Mouse (Mus musculus) G1E (cell line): ENCODE results near the gene Ddx58.

ENCODE experiments used
- CTCF ChIP-seq: IDR thresholded peaks from 2 replicates; pipeline ENCODE4 v1.5.1; 2012; ENCODE audit warnings: low read depth, low read length, inconsistent platforms, mixed read lengths
- GATA1 ChIP-seq: IDR thresholded peaks from 2 replicates; pipeline ENCODE4 v1.6.1; 2012; ENCODE audit warnings: borderline replicate concordance, low read length, inconsistent platforms, mixed read lengths
- POLR2AphosphoS5 ChIP-seq: IDR thresholded peaks from 2 replicates; pipeline ENCODE4 v1.6.1; 2012; ENCODE audit warnings: low read depth, low read length, inconsistent platforms; ENCODE audit not compliant: insufficient replicate concordance
- TAL1 ChIP-seq: conservative IDR thresholded peaks from 2 replicates; pipeline ENCODE4 v1.6.1; 2012; ENCODE audit warnings: low read depth, low read length, inconsistent platforms, mixed read lengths

- no peak for TF ChIP-seq TAL1
- no peak for TF ChIP-seq CTCF
- no peak for TF ChIP-seq GATA1
- no peak for TF ChIP-seq POLR2AphosphoS5
These were observed 5.4 kb downstream of the Ddx58 start for GRCm38 (mm10) chr4:40234256-40234655.
